Mouse (Mus musculus): ENCODE measurements around the gene Serpina11.

DNA sequence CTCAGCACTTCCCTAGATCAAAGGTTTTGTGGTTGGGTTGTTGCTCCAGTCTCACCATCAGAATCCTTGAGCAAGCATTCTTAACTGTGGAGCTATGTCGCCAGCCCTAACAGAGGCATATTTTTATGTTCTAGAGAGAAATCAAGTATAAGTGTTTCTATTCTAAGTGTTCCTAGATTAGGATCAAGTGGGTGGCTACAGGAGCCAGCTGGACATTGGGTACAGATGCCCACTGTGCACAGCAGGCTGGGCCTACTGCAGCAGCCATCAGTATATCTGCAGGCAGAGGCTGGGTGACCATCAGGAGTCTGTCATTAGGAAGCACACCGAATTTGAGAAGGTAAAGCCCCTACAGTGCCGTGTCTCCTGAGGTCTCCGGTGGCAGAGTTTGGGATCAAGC is 18.7 kb downstream of the Serpina11 start:
- TF ChIP-seq GATA1 (IDR thresholded peaks at IDR 0.05; ENCODE audit: borderline replicate concordance, low read length) (no peak), TAL1 (conservative IDR thresholded peaks at IDR 0.05; ENCODE audit: low read depth, low read length) (no peak), CTCF (IDR thresholded peaks at IDR 0.05; ENCODE audit: low read depth, low read length) (no peak), POLR2AphosphoS5 (IDR thresholded peaks at IDR 0.05; ENCODE audit: insufficient replicate concordance, low read depth, low read length) (no peak)

Data from G1E (cell line).